Mouse (Mus musculus): ENCODE results near the gene Rad51c.

- TF ChIP-seq CTCF (IDR thresholded peaks at IDR 0.05; ENCODE audit: low read depth, low read length) (no peak), TAL1 (conservative IDR thresholded peaks at IDR 0.05; ENCODE audit: low read depth, low read length) (no peak), POLR2AphosphoS5 (IDR thresholded peaks at IDR 0.05; ENCODE audit: insufficient replicate concordance, low read depth, low read length) (no peak)
Measured at GRCm38 (mm10) chr11:87416120-87416519, 11.4 kb upstream of the Rad51c start.
